Mouse (Mus musculus): ENCODE measurements at regions not wholly inside any gene's neighbourhood (a gene's known extent, or its start where the extent isn't known, plus 50 kb on each side); places are given as distances from the start of the nearest gene placed in this dataset.

GRCm38 (mm10) chr12:77054700-77055099, 92.7 kb upstream of the Max start:
- no peak for TF ChIP-seq POLR2A (IDR thresholded peaks at IDR 0.05; ENCODE audit: borderline replicate concordance, extremely low read depth, low read depth, low read length)
- no peak for TF ChIP-seq CTCF (IDR thresholded peaks at IDR 0.05; ENCODE audit: insufficient read depth, low read length)
